Mouse (Mus musculus) retina, adult 2 months (tissue): ENCODE results near the gene Selenon.

ENCODE experiments used
- DNase-seq: peaks from one replicate; pipeline ENCODE4 v3.0.0-alpha.2; 2012; ENCODE audit warnings: low read depth, low spot score

Gene Selenon

GRCm38 (mm10) chr4:134551494-134552316 is at the start of gene Selenon:
TSS of gene Selenon (minus strand) at chr4:134552166.
- DNase-seq: no peak

GRCm38 (mm10) chr4:134601404-134601803 is 49.4 kb upstream of the Selenon start:
- no peak for DNase-seq

DNA sequence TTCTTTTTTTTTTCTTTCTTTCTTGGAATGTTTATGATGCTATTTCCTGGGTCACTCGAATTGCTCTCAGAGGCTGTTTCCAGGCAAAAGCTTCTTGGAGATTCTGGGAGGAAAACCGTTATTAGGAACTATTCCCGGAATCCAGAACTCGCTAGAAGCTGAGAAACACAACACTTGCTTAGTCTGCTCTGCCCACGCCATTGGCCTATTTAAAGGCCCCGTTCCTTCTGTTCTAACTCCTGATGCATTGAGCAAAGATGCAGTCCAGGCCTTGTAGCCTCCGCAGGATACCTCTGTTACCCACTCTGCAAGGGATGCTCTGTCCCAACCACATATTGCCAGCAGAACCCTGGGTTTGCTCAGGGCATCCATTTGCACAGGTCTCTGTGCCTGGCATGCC is 48.8 kb upstream of the Selenon start:
- no peak for DNase-seq

- DNase-seq: no peak
Observed at GRCm38 (mm10) chr4:134600060-134600459, 48.1 kb upstream of the Selenon start.

GRCm38 (mm10) chr4:134596816-134597692 is 45.1 kb upstream of the Selenon start:
- DNase-seq: no peak

- no peak for DNase-seq
Observed at GRCm38 (mm10) chr4:134594731-134595439, 42.9 kb upstream of the Selenon start.

DNA sequence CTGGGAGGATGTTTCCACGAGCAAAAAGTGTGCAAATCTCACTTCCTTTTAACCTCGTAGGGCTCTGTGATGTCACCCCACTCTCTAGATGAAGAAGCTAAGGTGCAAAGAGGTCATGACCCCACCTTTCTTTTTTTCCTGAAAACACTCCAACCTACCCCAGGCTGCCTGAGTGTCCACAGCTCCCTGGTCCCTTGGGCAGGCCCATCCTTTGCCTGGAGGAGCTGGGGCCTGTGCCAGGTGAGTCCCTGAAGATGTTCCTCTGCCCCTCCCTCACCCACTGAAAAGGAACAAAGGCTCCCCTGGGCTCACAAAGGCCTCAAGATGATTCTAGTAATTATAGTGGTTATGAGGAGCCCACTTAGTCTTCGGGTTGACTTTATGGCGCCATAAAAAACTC is 40.5 kb upstream of the Selenon start:
- no peak for DNase-seq

- no peak for DNase-seq
Observed at GRCm38 (mm10) chr4:134591506-134592061, 39.6 kb upstream of the Selenon start.

- DNase-seq: no peak
Observed at GRCm38 (mm10) chr4:134590227-134590926, 38.4 kb upstream of the Selenon start.

- no peak for DNase-seq
Observed at GRCm38 (mm10) chr4:134589786-134590185, 37.8 kb upstream of the Selenon start.

- DNase-seq: no peak
Observed at GRCm38 (mm10) chr4:134588951-134589350, 37.0 kb upstream of the Selenon start.

GRCm38 (mm10) chr4:134588287-134588686 is 36.3 kb upstream of the Selenon start:
- DNase-seq: no peak

GRCm38 (mm10) chr4:134587636-134588197 is 35.8 kb upstream of the Selenon start:
- DNase-seq: no peak

DNA sequence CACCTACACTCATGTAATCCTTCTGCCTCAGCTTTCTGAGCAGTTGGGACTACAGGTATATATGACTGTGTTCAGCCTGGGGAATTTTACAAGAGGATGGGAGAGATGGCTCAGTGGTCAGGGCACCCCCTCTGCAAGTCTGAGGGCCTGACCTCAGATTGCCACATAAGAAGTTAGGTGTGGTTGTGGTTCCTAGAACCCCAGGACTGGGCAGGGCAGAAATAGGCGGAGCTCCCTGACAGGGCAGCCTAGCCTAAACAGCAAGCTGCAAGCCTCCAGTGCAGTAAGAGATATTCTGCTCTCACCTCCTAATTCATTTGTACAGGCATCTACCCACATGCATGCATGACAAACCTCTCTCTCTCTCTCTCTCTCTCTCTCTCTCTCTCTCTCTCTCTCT is 34.7 kb upstream of the Selenon start:
- no peak for DNase-seq

DNA sequence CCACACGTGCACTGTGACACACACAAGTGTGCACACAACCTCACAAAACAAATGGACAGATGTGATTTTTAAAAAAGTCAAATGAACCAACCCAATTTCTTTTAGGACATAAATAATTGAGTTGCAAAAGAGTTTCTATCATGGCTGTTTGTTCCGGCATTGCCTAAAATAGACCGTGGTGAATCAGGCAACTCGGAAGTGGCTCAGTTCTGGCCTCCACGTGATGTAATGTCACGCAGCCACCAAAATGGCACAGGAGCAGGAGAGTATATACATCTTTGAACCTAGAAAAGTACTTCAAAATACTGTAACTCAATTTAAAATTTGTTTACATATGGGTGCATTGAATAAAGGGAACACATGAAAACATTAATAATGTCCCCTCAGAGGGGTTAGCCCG is 34.2 kb upstream of the Selenon start:
- no peak for DNase-seq

DNA sequence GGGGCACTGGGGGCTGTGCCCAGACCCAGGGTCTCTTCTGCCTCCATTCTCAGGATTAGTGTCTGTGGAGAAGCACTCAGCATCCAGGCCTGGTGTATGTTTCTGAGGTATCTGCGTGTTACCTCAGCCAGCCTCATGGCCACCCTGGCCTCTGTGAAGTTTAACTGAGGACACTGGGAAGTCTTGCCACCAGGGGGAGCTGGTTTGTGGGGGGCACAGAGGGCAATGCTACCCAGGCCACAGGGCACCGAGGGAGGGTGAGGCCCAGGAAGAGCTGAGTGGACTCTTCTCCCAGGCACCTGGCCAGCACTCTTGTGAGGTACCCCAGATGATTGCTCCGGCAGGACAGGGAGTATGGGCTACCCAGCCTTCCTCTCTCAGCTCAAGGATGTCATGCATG is 31.5 kb upstream of the Selenon start:
- DNase-seq: no peak

DNA sequence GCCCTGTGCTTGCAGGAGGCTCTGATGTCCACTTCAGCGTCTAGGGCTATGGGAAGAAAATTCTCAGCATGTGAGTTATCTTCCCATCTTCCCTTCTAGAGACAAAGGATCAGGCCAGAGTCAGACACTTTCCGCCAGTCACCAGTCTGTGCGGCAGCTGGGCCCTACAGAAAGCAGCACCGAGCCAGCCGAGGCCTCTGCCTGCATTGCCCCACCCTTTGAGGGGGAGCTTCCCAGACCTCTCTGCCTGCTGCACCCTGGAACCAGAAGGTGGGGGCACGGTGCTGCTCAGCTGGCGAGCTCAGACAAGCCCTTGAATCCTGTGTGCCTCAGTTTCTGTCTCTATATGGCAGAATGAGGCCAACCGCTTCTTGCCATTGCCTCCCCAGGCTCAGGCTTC is 29.4 kb upstream of the Selenon start:
- DNase-seq: no peak

DNA sequence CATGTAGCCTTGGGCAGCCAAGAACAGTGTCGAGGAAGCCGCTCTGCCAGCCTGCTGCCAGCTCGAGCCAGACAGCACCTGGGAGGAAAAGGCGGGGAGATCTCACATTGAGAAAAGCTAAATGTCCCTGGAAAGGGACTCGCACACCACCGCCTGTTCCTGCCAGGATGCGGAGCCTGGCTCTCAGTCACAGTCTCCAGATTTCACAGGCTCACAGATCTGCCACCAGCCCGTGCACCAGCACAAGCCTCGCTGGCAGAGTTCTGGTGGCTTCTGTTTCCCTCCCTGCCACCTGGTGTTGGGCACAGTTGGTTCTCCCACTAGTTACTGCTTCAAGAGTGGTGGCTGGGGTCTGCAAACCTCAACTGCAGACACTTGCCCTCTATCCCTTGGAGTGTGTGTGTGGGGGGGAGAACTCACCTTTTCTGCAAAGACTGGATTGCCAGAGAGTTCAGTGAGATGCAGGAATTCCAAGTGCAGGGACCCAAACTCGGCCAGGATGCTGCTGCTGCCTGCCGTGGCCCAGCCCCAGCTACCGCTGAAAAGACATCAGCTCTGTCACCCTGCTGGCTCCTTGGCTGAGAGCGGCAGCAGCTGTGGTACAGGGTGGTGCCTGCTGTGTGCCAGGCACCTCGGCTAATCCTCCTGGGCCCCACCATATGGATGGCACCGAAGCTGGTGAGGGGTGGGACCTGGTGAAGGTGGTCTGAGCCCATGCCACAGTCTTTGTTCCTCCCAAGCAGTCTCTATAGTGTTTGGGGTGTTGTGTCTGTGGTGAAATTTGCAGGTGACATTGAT is 28.6 kb upstream of the Selenon start:
- DNase-seq: no peak

- DNase-seq: no peak
Observed at GRCm38 (mm10) chr4:134579620-134580019, 27.7 kb upstream of the Selenon start.

- DNase-seq: no peak
Observed at GRCm38 (mm10) chr4:134579212-134579611, 27.2 kb upstream of the Selenon start.
